Mouse (Mus musculus) embryonic facial prominence, embryonic 15.5 days (tissue): ENCODE data around the gene Gm17657. TPM values are rescaled to one million over a fixed set of nuclear protein-coding genes. Genes with fewer than 3 reads are reported as not detected.

Experiments used
- ATAC-seq: fragments of 200-750 bp; cut with Nextera tagmentation; 2 replicates; pipeline ENCODE4 v1.8.0; 2017; ENCODE audit warnings: low read depth, moderate TSS enrichment; ENCODE audit not compliant: insufficient number of reproducible peaks, low FRiP score, low TSS enrichment
- H3K27ac ChIP-seq: fragments of 300-500 bp; sonication (generic); replicated peaks from 2 replicates; pipeline ENCODE4 v1.5.1; 2015; ENCODE audit warnings: mild to moderate bottlenecking, inconsistent platforms
- H3K27me3 ChIP-seq: fragments of 300-500 bp; sonication (generic); 2 replicates; pipeline ENCODE4 v1.6.1; 2015; ENCODE audit warnings: inconsistent platforms
- H3K36me3 ChIP-seq: fragments of 300-500 bp; sonication (generic); 2 replicates; pipeline ENCODE4 v1.6.1; 2015; ENCODE audit warnings: mild to moderate bottlenecking, inconsistent platforms
- H3K4me1 ChIP-seq: fragments of 300-500 bp; sonication (generic); 2 replicates; pipeline ENCODE4 v1.6.1; 2015; ENCODE audit warnings: inconsistent platforms
- H3K4me2 ChIP-seq: fragments of 300-500 bp; sonication (generic); replicated peaks from 2 replicates; pipeline ENCODE4 v1.6.1; 2015; ENCODE audit warnings: mild to moderate bottlenecking, inconsistent platforms
- H3K4me3 ChIP-seq: fragments of 300-500 bp; sonication (generic); replicated peaks from 2 replicates; pipeline ENCODE4 v1.5.1; 2015; ENCODE audit warnings: mild to moderate bottlenecking, inconsistent platforms
- H3K9ac ChIP-seq: fragments of 300-500 bp; sonication (generic); 2 replicates; pipeline ENCODE4 v1.6.1; 2015; ENCODE audit warnings: inconsistent platforms
- H3K9me3 ChIP-seq: fragments of 300-500 bp; sonication (generic); replicated peaks from 2 replicates; pipeline ENCODE4 v1.6.1; 2016; ENCODE audit warnings: inconsistent platforms
- WGBS: fragments of 180-500 bp; shearing (Covaris S2); methylation state at CpG from one replicate; pipeline ENCODE4 v1.1.7; 2015; 5-methylcytosine and 5-hydroxymethylcytosine counted together
- polyA plus RNA-seq: library from polyadenylated mRNA; unstranded; fragments of >200 nt; fragmentation: Nextera tagmentation; extraction: Ambion mirVana; gene quantifications from 2 replicates; pipeline ENCODE4 v1.2.1, GENCODE M21; 2015

Gm17657 gene
- polyA plus RNA-seq, 1 experiment from 2014 or later: not detected

DNA sequence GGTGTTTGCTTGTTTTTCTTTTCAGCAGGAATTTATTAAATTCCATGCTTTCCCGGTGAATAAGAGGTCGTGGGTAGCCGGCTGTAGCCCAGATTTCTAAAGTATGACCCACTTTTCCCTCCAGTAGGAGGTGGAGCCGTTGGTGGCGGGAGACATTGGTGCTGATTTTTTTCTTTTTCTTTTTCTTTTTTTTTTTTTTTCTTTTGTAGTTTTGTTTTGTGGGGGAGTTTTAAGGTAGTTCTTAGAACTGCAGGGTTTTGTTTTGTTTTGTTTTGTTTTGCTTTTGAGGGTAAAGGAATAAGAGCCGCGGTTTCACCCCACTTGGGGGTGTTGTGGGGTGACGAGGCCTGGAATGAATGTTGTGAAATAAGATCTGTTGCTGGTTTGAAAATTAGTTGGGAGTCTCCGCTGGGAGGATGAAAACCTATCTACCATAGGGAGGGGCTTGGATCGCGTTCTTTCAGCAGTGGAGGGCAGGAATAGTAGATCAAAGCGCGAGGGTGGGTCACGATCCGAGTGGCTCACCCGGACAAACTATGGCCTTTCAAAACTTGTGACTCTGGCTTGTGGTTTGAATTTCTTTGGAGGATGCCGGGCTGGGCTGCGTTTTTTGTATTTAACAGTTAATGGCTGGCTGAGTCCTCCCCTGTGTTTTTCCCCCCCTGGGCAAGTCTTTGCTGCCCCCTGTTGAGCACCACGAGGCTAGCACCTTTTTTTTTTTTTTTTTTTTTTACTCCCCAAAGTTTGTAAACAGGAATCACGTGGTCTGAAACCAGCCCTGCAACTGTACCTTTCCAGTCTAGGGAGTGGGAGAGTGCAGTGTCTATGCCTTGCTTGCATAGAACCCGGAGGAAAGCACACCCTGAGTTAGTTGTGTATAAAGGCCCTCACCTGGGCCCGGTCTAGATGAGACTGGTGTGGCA is 56.9 kb downstream of the Gm17657 start:
- H3K27ac ChIP-seq: peak overlapping the region; percentile 93
- ATAC-seq: no peak
- 1% methylated on average over 22 of the region's 22 CpGs for WGBS
- H3K4me3 ChIP-seq: peak overlapping the region; percentile 85
- peaks cover 21% of the 10 kb centered on the region for H3K4me1 ChIP-seq
- H3K4me2 ChIP-seq: peak overlapping the region; percentile 90
- H3K36me3 ChIP-seq: peaks cover 13% of the 10 kb centered on the region
- no peaks in the 10 kb centered on the region for H3K9me3 ChIP-seq
- no peaks in the 10 kb centered on the region for H3K27me3 ChIP-seq
- peak overlapping the region; percentile 81 for H3K9ac ChIP-seq

DNA sequence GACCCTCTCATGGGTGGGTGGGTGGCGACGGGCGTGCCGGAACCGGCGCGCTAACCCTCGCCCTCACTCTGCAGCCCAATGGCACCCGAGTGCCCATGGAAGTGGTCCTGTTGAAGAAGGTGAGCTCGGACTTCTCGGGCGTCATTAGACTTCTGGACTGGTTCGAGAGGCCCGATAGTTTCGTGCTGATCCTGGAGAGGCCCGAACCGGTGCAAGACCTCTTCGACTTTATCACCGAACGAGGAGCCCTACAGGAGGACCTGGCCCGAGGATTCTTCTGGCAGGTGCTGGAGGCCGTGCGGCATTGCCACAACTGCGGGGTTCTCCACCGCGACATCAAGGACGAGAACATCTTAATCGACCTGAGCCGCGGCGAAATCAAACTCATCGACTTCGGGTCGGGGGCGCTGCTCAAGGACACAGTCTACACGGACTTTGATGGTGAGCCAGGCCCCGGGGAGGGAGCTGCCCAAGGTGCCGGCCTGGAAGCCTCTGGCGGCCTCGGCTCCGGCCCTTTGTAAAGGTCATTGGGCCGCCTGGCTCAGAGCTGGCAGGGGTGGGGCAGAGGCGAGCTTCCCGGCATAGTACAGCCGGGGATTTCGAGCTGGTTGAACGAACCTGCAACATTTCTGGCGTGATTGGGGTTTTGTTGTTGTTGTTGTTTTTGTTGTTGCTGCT is 57.7 kb downstream of the Gm17657 start:
- Histone ChIP-seq H3K4me2 (peak overlapping the region; percentile 90), H3K4me1 (peaks cover 21% of the 10 kb centered on the region), H3K27ac (peak overlapping the region; percentile 93), H3K9ac (peak overlapping the region; percentile 81), H3K4me3 (peak overlapping the region; percentile 85), H3K27me3 (no peaks in the 10 kb centered on the region), H3K36me3 (peaks cover 13% of the 10 kb centered on the region), H3K9me3 (no peaks in the 10 kb centered on the region)
- under 1% methylated on average over 48 of the region's 48 CpGs for WGBS
- no peak for ATAC-seq

- under 1% methylated on average over 96 of the region's 99 CpGs for WGBS
These were observed 58.5 kb downstream of the Gm17657 start, which contains the start of gene Pim1 for GRCm38 (mm10) chr17:29490713-29491581. Pim1 (plus strand) TSS chr17:29490753.

DNA sequence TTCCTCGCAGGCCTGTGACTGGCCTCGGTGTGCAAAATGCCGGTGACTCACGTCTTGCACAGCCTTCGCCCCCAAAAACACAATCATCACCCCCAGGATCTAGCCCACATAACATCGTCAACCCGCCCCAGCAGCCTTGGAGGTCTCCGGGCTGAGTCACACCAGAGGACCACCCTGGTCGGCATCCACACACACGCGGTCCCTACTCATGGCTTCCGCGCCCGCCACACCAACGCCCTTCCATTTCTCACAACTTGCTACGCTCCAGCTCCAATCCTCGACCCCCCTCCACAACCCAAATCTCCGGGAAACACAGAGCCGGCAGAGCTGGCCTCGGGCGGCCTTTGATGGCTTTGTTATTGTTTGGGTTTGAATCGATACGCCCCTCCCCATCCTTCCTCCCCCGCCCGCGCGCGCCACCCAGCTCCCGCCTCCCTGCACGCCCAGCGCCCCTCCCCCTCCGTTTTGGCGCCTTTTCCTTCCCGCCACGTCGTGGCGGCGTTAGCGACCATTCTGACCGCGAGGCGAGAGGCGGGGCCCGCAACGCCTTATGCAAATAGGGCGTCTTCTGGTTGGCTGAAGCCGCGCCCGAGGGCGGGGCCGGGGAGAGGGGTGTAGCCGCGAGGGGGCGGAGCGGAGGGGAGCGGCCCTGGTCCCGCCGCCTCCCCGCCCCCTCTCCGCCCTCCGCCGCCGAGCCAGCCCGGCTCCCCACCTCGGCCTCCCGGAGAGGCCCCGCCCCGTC is 59.3 kb downstream of the Gm17657 start:
- peak; percentile 94 for ATAC-seq
- under 1% methylated on average over 64 of the region's 68 CpGs for WGBS
- peaks cover 21% of the 10 kb centered on the region for H3K4me1 ChIP-seq
- no peaks in the 10 kb centered on the region for H3K9me3 ChIP-seq
- H3K4me2 ChIP-seq: peak overlapping the region; percentile 90
- peak overlapping the region; percentile 85 for H3K4me3 ChIP-seq
- peaks cover 13% of the 10 kb centered on the region for H3K36me3 ChIP-seq
- H3K9ac ChIP-seq: peak overlapping the region; percentile 60
- no peaks in the 10 kb centered on the region for H3K27me3 ChIP-seq
- peak overlapping the region; percentile 93 for H3K27ac ChIP-seq

More at GRCm38 (mm10) chr17:29490713-29491581, 58.5 kb downstream of the Gm17657 start, which contains the start of gene Pim1:
- Histone ChIP-seq H3K27ac (peak within 1 kb of the TSS; percentile 93), H3K4me1 (peaks cover 21% of the 10 kb centered on the region), H3K36me3 (peaks cover 13% of the 10 kb centered on the region), H3K4me3 (peak within 1 kb of the TSS; percentile 85), H3K9me3 (no peaks in the 10 kb centered on the region), H3K9ac (peak within 1 kb of the TSS; percentile 81), H3K4me2 (peak within 1 kb of the TSS; percentile 90), H3K27me3 (no peaks in the 10 kb centered on the region)
- peak; percentile 3 for ATAC-seq

- peak overlapping the region; percentile 85 for H3K4me3 ChIP-seq
These were observed 60.2 kb downstream of the Gm17657 start for GRCm38 (mm10) chr17:29488978-29489970.

GRCm38 (mm10) chr17:29488257-29488977 is 61.0 kb downstream of the Gm17657 start:
- Histone ChIP-seq H3K36me3 (no peaks in the 10 kb centered on the region), H3K4me2 (no peak overlapping the region), H3K9ac (no peak overlapping the region), H3K4me3 (no peak overlapping the region), H3K27ac (no peak overlapping the region), H3K9me3 (no peaks in the 10 kb centered on the region), H3K27me3 (no peaks in the 10 kb centered on the region), H3K4me1 (peaks cover 12% of the 10 kb centered on the region)
- WGBS: 80% methylated on average over 8 of the region's 8 CpGs
- ATAC-seq: no peak

More at GRCm38 (mm10) chr17:29488978-29489970, 60.2 kb downstream of the Gm17657 start:
- Histone ChIP-seq H3K27ac (peak overlapping the region; percentile 92), H3K9me3 (no peaks in the 10 kb centered on the region), H3K27me3 (no peaks in the 10 kb centered on the region), H3K4me1 (peaks cover 16% of the 10 kb centered on the region), H3K9ac (peak overlapping the region; percentile 60), H3K4me2 (peak overlapping the region; percentile 86), H3K36me3 (peaks cover 8% of the 10 kb centered on the region)
- WGBS: 4% methylated on average over 30 of the region's 30 CpGs
- no peak for ATAC-seq

GRCm38 (mm10) chr17:29485336-29486233 is 63.9 kb downstream of the Gm17657 start:
- H3K36me3 ChIP-seq: no peaks in the 10 kb centered on the region
- H3K27me3 ChIP-seq: no peaks in the 10 kb centered on the region
- H3K9me3 ChIP-seq: no peaks in the 10 kb centered on the region
- no peak overlapping the region for H3K4me3 ChIP-seq
- peaks cover 6% of the 10 kb centered on the region; the same call in 1 of the 2 replicates for H3K4me1 ChIP-seq
- ATAC-seq: no peak
- no peak overlapping the region for H3K4me2 ChIP-seq
- H3K27ac ChIP-seq: no peak overlapping the region
- no peak overlapping the region for H3K9ac ChIP-seq
- WGBS: 65% methylated on average over 3 of the region's 3 CpGs

- no peak for ATAC-seq
- Histone ChIP-seq H3K9ac (no peak overlapping the region), H3K9me3 (no peaks in the 10 kb centered on the region), H3K27ac (no peak overlapping the region), H3K27me3 (no peaks in the 10 kb centered on the region), H3K4me2 (no peak overlapping the region), H3K36me3 (no peaks in the 10 kb centered on the region), H3K4me1 (peaks cover 6% of the 10 kb centered on the region; the same call in 1 of the 2 replicates), H3K4me3 (no peak overlapping the region)
- WGBS: 83% methylated on average over 2 of the region's 2 CpGs
These were observed 65.0 kb downstream of the Gm17657 start for GRCm38 (mm10) chr17:29484431-29484830.
